Mouse (Mus musculus) kidney, postnatal 4 days (tissue): ENCODE measurements around the gene Galm.
"Not testable (repeated sequence)": the region's sequence is repeated elsewhere in the genome, so short reads cannot be mapped to it uniquely, and the experiment has no call there.

ENCODE experiments used
- DNase-seq, 2 experiments: peaks; one replicate each; pipeline ENCODE4 v3.0.0; 2021; ENCODE audit warnings: mixed read lengths in 2 of 2

The Galm gene

GRCm38 (mm10) chr17:80167436-80167835 lies 40.2 kb downstream of the Galm start:
- no peak for DNase-seq

GRCm38 (mm10) chr17:80167851-80168251 lies 40.6 kb downstream of the Galm start:
- DNase-seq: peak; percentile 17 to 46

DNA sequence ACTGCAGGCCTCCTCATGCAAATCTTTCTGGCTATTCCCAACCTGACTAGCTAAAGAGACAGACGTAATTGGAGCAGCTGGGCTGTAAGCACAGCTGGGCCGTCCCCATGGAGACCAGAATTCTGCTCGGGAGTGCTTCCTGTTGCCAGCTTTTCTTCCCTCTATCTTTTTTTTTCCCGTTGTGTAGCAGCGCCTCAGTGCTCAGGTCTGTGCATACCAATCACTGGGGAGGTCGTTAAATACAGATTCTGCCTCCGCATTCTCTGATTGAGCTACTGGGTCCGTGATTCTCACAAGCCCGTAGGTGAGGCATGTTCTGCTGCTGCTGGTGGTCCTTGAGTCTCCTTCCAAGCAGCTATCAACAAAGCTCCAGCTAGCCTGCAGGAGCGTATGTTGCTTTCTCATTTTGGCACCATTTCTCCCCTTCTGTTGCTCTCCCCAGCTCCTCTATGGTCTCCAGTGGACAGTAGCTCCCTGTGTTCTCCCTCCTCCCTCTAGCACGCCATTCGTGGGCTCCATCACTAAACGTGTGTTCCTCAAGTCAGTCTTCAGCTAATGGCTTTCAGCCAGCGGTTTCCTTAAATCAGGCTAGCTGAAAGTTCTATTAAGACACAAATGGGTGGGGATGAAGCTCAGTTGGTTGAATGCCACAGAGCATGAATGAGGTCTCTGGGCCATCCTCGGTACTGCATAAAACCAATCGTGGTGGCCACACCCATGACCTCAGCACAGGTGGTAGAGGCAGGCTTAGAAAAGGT lies 41.3 kb downstream of the Galm start:
- DNase-seq: peak; percentile 69 to 75

GRCm38 (mm10) chr17:80169792-80170191 lies 42.5 kb downstream of the Galm start:
- no peak for DNase-seq

- DNase-seq: no peak
Observed at GRCm38 (mm10) chr17:80170951-80171350, 43.7 kb downstream of the Galm start.

- DNase-seq: no peak
Observed at GRCm38 (mm10) chr17:80171948-80172347, 44.7 kb downstream of the Galm start.

- DNase-seq: no peak
Observed at GRCm38 (mm10) chr17:80172761-80173160, 45.5 kb downstream of the Galm start.

DNA sequence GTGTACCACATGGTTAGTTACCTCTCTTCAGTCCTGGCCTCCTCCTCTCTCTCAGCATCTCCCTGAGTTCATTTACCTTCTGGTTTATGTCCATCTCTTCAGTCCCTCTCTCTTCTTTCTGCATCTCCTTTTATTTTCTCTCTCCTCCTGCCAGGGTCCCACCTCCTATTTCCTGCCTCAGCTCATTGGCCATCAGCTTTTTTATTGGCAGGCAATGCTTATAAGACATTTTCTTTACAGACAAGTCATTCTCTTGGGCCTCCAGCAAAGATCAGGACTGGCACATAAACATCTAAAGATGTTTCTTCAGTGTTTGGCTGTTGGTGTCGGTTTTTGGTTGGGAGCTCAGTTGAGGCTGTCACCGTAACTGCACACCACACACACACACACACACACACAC lies 46.4 kb downstream of the Galm start:
- DNase-seq: no peak

DNA sequence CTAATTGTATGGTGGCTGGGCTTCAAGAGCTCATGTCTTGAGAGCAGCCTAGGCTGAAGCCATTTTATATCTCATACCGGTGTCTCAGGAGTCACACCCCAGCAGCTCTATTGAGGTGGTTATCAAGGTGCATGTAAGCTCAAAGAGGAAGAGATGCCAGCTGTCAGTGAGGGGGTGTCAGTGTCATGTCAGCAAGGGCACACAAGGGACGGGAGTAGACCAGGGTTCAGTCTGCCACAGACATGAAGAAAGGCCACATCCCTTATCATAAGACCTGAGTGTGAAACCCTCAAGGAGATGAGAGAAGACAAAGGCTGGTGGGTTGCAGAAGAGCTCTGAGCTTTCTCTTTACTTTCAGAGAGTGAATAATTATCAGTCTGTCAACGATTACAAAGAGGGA lies 46.9 kb downstream of the Galm start:
- DNase-seq: no peak

DNA sequence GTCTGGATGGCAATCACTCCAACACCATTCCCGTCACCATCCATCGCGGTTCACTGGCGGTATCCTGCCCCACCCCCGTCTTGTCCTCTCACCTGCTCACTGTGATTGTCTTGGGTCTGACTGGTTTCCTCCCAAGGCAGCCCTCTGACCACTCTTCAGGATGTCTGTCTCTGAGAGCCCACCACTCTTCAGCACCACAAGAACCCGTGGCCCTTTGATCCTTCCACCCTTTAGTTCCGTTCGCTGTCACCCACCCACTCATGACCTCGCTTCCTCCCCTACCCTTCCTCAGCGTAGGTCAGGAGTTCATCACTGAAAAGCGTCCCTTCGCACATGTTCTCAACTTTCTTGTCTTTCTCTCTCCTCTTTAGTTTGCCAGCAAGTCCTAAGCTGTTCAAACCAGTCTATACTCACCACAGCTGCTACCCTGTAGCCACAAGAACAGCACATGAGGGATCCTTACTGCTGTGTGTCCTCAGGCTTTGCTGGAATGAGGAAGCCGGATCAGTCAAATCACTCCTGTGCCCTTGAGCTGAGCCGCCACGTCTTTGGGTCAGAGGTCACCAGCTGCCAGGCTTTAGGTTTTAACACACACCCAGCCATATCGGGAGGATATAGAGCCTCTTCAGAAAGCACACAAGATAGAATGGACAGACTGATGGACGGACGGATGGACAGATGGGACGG lies 47.6 kb downstream of the Galm start:
- peak in 1 of 2 experiments; percentile 40 for DNase-seq

GRCm38 (mm10) chr17:80175386-80175739 lies 48.1 kb downstream of the Galm start:
- DNase-seq: no peak

GRCm38 (mm10) chr17:80175966-80176365 lies 48.7 kb downstream of the Galm start:
- DNase-seq: no peak

DNA sequence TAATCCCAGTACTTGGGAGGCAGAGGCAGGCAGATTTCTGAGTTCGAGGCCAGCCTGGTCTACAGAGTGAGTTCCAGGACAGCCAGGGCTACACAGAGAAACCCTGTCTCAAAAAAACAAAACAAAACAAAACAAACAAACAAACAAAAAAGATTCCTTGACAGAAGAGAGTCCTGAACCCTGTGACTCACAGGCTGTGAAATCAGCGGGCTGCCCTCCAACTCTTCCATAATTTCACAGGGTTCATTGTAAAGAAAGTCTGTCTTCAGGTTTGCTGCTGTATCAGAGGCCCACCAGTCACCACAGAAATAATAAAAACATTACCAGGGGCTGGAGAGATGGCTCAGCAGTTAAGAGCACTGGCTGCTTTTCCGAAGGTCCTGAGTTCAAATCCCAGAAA lies 51.6 kb downstream of the Galm start:
- DNase-seq: not testable (repeated sequence)

- DNase-seq: peak; percentile 82 to 87
Observed at GRCm38 (mm10) chr17:80179959-80180358, 52.7 kb downstream of the Galm start.

DNA sequence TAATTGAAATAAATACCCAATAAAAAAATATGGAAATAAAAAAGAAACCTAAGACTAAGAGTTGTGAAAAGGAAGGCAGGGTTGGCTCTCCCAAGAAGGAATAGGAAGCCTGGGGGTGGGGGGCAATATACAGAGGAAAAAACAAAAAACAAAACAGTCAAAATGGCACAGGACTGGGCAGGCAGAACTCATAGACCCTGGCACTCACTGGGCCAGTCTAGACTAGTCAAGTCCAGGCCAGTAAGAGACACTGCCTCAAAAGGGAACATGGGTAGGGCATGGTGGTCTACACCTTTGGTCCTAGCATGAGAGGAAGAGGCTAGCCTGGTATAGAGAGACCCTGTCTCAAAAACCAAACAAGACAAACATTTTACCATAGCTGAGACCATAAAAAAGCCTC lies 53.2 kb downstream of the Galm start:
- DNase-seq: no peak

GRCm38 (mm10) chr17:80183615-80184014 lies 56.3 kb downstream of the Galm start:
- no peak for DNase-seq

DNA sequence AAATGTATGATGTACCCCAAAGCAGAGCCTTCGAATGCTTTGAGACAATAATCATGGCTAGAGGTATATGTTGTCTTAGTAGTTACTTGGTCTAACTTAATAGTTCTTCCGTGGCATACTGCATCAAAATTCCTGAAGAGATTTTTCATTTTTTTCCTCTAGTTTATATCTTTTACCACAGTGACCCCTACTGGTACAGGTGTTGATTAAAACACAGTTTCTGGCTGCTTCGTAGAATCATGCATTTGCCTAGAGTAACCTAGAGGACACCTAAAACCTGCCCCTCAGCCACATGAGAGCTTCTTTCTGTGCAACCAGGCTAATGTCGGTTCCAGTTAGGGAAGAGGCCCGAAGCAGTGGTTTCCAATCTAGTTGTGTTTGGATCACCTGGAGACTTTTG lies 65.8 kb downstream of the Galm start:
- no peak for DNase-seq

DNA sequence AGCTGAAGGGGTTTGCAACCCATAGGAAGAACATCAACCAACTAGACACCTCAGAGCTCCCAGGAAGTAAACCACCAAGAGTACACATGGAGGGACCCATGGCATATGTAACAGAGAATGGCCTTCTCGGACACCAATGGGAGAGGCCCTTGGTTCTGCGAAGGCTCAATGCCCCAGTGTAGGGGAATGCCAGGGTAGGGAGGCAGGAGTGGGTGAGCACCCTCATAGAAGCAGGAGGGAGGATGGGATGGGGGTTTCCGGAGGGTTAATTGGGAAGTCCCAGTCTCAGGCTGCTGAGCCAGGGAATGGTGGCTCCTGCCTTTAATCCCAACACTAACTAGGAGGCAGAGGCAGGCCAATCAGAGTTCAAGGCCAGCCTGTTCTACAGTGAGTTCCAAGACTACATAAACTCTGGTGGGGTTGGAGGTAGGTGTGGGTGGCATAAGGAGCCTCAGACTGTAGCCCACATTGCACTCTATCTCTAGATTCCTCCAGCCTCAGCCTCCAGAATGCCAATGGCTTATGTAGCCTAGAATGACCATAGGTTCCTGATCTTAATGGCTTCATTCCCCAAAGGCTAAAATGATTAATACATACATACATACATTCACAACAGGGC lies 72.0 kb downstream of the Galm start:
- no peak for DNase-seq

GRCm38 (mm10) chr17:80205657-80206056 lies 78.4 kb downstream of the Galm start:
- no peak for DNase-seq

DNA sequence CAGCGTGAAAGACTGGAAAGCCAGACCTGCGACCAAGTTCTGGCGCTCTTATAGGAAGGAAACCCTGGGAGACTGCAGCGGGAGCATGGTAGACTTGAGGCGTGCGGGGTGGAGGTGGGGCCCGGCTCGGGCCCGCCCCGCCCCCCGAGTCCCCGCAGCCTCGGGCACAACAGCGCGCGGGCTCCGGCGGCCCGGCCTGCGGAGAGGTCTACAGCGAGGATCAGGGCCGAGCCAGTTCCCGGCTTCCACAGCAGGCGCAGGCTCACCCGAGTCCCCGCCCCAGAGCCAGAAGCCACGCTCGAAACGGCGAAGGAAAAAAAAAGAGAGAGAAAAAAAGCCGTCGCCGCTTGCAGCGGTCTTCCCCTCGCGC lies 79.0 kb downstream of the Galm start:
- peak in 1 of 2 experiments; percentile 82 for DNase-seq

DNA sequence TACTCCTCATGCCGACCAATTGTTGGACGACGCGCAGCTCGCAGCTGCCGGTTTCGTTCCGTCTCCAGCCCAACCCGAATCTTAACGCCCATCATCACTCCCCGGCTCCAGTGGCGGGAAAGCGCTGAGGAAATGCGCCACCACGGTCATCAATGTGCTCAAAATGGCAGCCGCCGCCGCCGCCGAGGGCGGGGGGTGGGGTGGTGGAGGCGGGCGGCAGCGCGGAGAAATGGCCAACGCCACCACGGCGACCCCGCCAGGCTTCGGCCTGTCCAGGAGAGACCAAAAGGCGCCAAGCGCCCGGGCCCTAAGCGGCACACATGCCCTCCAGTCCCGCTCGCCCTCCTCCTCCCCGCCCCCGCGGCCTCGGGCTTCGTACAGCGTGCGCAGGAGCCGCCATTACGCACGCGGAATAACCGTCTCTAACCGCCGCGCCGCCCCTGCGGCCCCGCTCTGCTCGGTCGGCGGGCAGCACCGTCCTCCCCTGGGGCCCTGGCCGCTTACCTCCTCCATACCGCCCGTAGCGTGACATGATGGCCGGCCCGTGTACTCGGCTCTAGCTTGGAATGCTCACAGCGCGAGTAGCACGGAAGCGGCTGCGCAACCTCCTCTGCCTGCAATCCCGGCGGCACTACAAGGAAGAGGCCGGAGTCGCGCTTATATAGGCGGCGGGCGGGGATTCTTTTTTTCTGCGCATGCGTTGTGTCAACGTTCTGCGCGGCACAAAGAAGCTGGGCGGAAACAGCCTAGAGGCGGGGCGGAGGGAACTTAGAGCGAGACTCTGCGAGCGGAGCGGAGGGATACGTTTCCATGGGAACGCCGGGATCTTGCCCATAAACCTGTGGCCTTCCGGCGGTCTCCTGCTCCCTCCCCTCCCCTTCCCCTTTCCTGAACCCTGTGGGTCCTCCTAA lies 79.7 kb downstream of the Galm start, which contains the start of the genes Srsf7 and Ttc39d:
TSS of gene Srsf7 (minus strand) at position 637 of the 911 bp plus-strand sequence.
TSS of gene Ttc39d (plus strand) at position 790 of the 911 bp plus-strand sequence.
- DNase-seq: peak; percentile 99

- not testable (repeated sequence) for DNase-seq
Observed at GRCm38 (mm10) chr17:80213998-80214397, 86.7 kb downstream of the Galm start.

GRCm38 (mm10) chr17:80220131-80220530 lies 92.9 kb downstream of the Galm start:
- no peak for DNase-seq
